Mouse (Mus musculus): ENCODE measurements at regions not wholly inside any gene's neighbourhood (a gene's known extent, or its start where the extent isn't known, plus 50 kb on each side); places are given as distances from the start of the nearest gene placed in this dataset.
"Not testable (repeated sequence)": the region's sequence is repeated elsewhere in the genome, so short reads cannot be mapped to it uniquely, and the experiment has no call there.

DNA sequence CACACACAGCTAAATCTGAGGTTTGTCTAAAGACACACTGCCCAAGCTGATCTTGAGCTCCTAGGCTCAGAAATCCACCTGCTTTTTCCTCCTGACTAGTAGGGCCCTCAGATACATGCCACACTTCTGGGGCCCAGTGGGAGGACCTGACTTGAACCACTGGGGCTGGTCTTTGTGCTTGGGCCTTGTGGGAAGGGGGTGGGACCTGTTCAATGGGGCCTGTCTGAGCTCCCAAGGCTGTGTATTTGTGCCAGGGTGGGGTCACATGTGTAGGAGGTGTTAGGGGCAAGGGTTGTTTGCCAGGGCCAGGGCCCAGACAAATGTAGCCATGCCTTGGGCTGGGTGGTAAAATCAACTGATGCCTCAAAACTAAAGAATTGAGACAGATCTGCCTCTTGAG, 56.8 kb downstream of the Gm8765 start:
- not testable (repeated sequence) for H3K4me1 ChIP-seq (ENCODE audit: control insufficient read depth, insufficient read depth, low read length); H3K9ac ChIP-seq (ENCODE audit: low read length); H3K27ac ChIP-seq (ENCODE audit: low read length); H3K9me3 ChIP-seq (replicated peaks; ENCODE audit: control insufficient read depth, low read length); H3K4me2 ChIP-seq (ENCODE audit: low read depth, low read length); H3K27me3 ChIP-seq (ENCODE audit: control insufficient read depth, insufficient read depth, low read length); H3K36me3 ChIP-seq (ENCODE audit: control insufficient read depth, insufficient read depth, low read length); H3K4me3 ChIP-seq (replicated peaks; ENCODE audit: low read length)
- peak; percentile 60; the same call in 1 of the 2 replicates for ATAC-seq (ENCODE audit: insufficient read depth, low FRiP score)

DNA sequence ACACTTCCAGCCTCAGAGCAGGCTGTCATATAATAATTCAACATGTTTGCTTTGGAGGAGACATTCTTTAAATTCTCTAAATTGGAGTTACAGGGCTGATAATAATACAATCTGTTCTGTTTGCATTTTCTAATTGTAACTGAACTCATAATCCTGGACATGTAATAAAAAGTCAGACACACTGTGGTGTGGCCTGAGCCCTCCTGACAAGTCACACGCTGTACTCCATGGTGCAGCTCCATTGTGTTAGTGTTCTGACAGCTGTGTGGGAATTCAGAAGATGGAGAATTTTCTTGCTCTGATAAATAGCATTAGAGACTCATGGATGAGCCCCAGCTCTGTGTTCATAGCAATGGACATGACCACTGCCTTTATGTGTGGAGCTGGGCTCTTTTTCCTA, 58.2 kb downstream of the Gm8765 start:
- not testable (repeated sequence) for ATAC-seq (ENCODE audit: insufficient read depth, low FRiP score); H3K4me3 ChIP-seq (replicated peaks; ENCODE audit: low read length); H3K36me3 ChIP-seq (ENCODE audit: control insufficient read depth, insufficient read depth, low read length); H3K27ac ChIP-seq (ENCODE audit: low read length); H3K4me1 ChIP-seq (ENCODE audit: control insufficient read depth, insufficient read depth, low read length); H3K9ac ChIP-seq (ENCODE audit: low read length); H3K27me3 ChIP-seq (ENCODE audit: control insufficient read depth, insufficient read depth, low read length); H3K9me3 ChIP-seq (replicated peaks; ENCODE audit: control insufficient read depth, low read length); H3K4me2 ChIP-seq (ENCODE audit: low read depth, low read length)
- 29% methylated on average over 1 of the region's 1 CpGs for WGBS

DNA sequence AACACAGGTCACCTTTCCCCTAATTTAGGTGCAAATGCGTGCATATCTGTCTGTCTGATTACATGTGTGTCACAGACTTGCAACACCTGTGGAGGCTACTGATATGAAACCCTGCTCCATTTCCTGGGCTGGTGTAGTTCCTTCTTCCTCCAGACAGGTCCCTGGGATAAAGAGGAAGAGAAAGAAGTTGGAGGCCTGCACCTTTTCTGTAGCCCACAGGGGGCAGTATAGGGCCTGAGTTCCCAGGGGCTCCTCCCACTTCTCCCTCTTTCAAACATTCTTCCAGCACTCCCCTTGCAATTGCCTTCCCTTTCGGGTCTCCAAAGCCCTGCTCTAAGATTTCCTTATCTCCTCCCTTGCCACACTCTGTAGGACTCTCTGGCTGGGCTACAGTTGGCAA, 66.5 kb downstream of the Gm8765 start:
- no peak for ATAC-seq (ENCODE audit: insufficient read depth, low FRiP score)
- Histone ChIP-seq H3K9me3 (replicated peaks; ENCODE audit: control insufficient read depth, low read length) (no peaks in the 10 kb centered on the region), H3K9ac (ENCODE audit: low read length) (no peak overlapping the region), H3K27me3 (ENCODE audit: control insufficient read depth, insufficient read depth, low read length) (no peaks in the 10 kb centered on the region), H3K4me3 (replicated peaks; ENCODE audit: low read length) (no peak overlapping the region), H3K27ac (ENCODE audit: low read length) (no peak overlapping the region), H3K4me1 (ENCODE audit: control insufficient read depth, insufficient read depth, low read length) (no peaks in the 10 kb centered on the region), H3K4me2 (ENCODE audit: low read depth, low read length) (no peak overlapping the region), H3K36me3 (ENCODE audit: control insufficient read depth, insufficient read depth, low read length) (no peaks in the 10 kb centered on the region)
- WGBS: 52% methylated on average over 2 of the region's 2 CpGs

DNA sequence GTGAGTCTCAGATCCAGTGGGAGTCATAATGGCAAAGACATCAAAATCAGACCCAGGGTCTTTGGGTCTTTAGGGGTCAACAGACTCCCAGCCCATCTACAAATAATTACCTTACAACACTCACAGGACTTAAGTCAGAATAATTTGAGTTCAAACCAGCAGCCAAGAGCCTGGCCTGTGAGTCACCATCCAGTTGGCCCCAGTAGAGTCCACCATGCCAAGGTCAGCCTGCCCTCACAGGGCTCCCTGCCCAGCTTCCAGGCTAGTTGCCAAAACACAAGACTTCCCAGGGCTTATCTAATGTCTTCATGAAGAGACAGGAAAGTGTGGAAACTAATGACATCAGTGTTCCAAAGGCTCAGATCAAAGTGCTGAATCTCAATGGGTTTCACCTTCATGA, 81.9 kb downstream of the Gm8765 start:
- not testable (repeated sequence) for H3K4me1 ChIP-seq (ENCODE audit: control insufficient read depth, insufficient read depth, low read length); H3K4me3 ChIP-seq (replicated peaks; ENCODE audit: low read length); ATAC-seq (ENCODE audit: insufficient read depth, low FRiP score); H3K9me3 ChIP-seq (replicated peaks; ENCODE audit: control insufficient read depth, low read length); H3K9ac ChIP-seq (ENCODE audit: low read length); H3K4me2 ChIP-seq (ENCODE audit: low read depth, low read length); H3K36me3 ChIP-seq (ENCODE audit: control insufficient read depth, insufficient read depth, low read length); H3K27ac ChIP-seq (ENCODE audit: low read length); H3K27me3 ChIP-seq (ENCODE audit: control insufficient read depth, insufficient read depth, low read length)

DNA sequence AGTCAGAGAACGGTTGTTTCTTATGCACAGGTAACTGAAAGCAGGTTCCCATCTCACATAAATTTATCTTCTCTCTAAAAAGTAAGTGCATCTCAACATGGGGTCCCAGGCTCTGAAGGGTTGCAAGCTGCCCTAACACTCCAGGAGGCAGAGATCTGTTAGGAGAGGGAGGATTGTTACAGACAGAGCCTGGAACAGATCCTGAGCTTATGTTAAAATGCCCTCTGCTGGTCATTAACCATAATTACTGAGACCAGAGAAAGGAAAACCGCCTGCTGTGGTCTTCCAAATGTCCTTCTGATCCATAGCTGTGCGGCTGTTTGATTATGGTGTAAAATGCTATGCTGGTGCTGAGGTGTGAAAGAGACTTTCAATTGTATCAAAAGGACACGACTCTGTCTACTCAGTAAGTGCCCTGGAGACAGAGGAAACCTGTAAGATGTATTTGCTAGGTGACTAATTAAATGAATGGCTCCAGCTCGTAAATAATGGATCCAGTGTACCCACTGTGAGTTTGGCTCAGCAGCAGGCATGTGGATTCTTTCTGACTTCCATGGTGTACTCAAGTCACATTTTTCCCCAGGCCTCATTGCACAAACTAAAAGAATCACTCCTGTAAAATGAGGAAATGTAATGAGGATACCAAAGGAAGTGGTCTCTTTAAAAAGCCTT, 131.9 kb downstream of the Gm8765 start:
- not testable (repeated sequence) for H3K4me1 ChIP-seq (ENCODE audit: control insufficient read depth, insufficient read depth, low read length); H3K27me3 ChIP-seq (ENCODE audit: control insufficient read depth, insufficient read depth, low read length); ATAC-seq (ENCODE audit: insufficient read depth, low FRiP score); H3K27ac ChIP-seq (ENCODE audit: low read length); H3K9me3 ChIP-seq (replicated peaks; ENCODE audit: control insufficient read depth, low read length); H3K9ac ChIP-seq (ENCODE audit: low read length); H3K36me3 ChIP-seq (ENCODE audit: control insufficient read depth, insufficient read depth, low read length); H3K4me3 ChIP-seq (replicated peaks; ENCODE audit: low read length); H3K4me2 ChIP-seq (ENCODE audit: low read depth, low read length)
- WGBS: 27% methylated on average over 4 of the region's 5 CpGs
